Mouse (Mus musculus): ENCODE measurements at regions not wholly inside any gene's neighbourhood (a gene's known extent, or its start where the extent isn't known, plus 50 kb on each side); places are given as distances from the start of the nearest gene placed in this dataset.

DNA sequence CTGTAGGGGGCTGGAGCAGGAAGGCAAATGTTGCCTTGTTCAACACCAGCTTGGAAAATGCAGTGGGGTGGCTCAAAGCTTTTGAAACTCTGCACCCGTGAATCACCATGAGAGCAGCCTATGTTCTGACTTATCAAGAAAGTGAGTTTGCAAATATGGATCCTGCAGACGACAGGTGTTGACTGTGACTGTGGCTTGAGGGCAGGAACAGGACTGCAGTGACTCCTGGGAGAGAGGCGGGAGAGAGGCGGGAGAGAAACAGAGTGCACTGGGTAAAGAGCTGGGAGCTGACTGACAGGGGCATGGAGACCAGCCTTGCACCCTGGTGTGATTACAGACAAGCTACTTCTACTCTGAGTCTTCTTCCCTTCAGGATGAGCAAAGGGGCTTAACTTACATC, 254.0 kb downstream of the Sec23ip start:
- TF ChIP-seq CTCF (conservative IDR thresholded peaks at IDR 0.05; ENCODE audit: low read length) (no peak), POU5F1 (IDR thresholded peaks at IDR 0.05; ENCODE audit: borderline replicate concordance, low read length) (no peak), NANOG (IDR thresholded peaks at IDR 0.05; ENCODE audit: borderline replicate concordance, low read length) (no peak)

Measured in E14TG2a.4 (cell line).